Mouse (Mus musculus): ENCODE results near the gene Olfr61. TPM values are rescaled to one million over a fixed set of nuclear protein-coding genes. Genes with fewer than 3 reads are reported as not detected.
"Not testable (repeated sequence)": the region's sequence is repeated elsewhere in the genome, so short reads cannot be mapped to it uniquely, and the experiment has no call there.

The Olfr61 gene
- not detected in 2 replicates for total RNA-seq (2017)

DNA sequence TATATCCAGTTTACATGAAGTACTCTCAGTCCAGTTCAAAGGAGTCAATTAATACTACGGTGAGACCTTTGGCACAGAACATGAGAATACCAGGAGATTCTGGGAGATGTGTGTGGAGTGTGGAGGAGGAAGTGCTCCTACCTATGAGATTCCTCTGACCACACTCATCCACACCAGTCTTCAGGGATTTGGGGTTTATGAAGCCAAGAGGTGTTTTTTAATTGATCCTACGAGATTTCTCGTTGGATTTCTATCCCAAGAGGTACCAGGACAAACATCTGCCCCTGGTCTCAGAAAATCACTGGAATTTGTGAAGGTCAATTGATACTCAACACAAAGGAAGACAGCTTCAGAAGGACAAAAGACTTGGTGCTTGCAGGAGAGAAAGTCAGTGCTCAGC is at the start of gene Olfr61:
Olfr61 (plus strand) TSS at position 301 of the 400 bp plus-strand sequence.
- ATAC-seq (replicated peaks in 1 of 2; ENCODE audit: insufficient read depth in 1 of 2, low FRiP score in 2 of 2, low TSS enrichment in 1 of 2, low read depth in 1 of 2, poor library complexity in 2 of 2, severe bottlenecking in 2 of 2), result not testable (repeated sequence)

DNA sequence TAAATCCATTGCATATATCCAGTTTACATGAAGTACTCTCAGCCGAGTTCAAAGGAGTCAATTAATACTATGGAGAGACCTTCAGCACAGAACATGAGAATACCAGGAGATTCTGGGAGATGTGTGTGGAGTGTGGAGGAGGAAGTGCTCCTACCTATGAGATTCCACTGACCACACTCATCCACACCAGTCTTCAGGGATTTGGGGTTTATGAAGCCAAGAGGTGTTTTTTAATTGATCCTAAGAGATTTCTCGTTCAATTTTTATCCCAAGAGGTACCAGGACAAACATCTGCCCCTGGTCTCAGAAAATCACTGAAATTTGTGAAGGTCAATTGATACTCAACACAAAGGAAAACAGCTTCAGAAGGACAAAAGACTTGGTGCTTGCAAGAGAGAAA is 27.8 kb upstream of the Olfr61 start, which contains the start of gene Olfr46:
Olfr46 (plus strand) TSS at position 301 of the 400 bp plus-strand sequence.
- not testable (repeated sequence) for ATAC-seq (replicated peaks in 1 of 2; ENCODE audit: insufficient read depth in 1 of 2, low FRiP score in 2 of 2, low TSS enrichment in 1 of 2, low read depth in 1 of 2, poor library complexity in 2 of 2, severe bottlenecking in 2 of 2)

DNA sequence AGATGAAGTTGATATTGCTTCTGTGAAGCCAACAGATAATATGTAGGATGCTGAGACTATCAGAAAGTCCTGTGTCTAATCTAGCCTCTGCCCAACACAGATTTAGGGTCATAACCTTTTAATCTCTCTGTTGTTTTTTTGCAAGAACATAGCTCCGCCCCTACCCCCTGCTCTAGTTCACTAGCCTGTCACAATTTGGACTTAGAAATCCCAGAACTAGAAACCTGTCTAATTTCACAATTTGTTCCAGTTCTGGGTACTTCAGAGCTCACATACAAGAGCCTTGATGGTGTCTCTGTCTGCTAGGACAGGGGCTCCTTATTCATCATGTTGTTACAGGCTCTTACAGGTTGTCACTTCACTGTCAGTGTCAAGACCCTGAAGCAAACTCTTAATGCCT is 1.8 kb downstream of the Olfr61 start:
- ATAC-seq (replicated peaks in 1 of 2; ENCODE audit: insufficient read depth in 1 of 2, low FRiP score in 2 of 2, low TSS enrichment in 1 of 2, low read depth in 1 of 2, poor library complexity in 2 of 2, severe bottlenecking in 2 of 2), result no peak

DNA sequence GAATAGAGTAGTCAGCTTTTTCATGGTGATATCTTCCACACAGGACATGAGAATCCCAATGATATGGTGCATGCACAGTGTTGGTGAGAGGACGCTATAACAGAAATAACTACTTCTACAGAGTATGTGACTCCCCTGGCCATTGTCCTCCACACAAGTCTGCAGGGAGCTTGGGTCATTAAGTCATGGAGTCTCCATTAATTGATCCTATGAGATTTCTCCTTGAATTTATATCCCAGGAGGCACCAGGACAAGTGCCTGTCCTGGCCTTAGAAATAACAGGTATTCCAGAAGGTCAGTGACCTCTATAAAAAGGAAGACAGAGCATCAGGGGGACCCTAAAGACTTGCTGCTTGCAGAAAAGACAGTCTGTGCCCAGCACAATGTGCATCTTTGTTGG is 17.4 kb downstream of the Olfr61 start, which contains the start of gene Olfr53:
Olfr53 (plus strand) TSS at position 301 of the 400 bp plus-strand sequence.
- no peak for ATAC-seq (replicated peaks in 1 of 2; ENCODE audit: insufficient read depth in 1 of 2, low FRiP score in 2 of 2, low TSS enrichment in 1 of 2, low read depth in 1 of 2, poor library complexity in 2 of 2, severe bottlenecking in 2 of 2)

DNA sequence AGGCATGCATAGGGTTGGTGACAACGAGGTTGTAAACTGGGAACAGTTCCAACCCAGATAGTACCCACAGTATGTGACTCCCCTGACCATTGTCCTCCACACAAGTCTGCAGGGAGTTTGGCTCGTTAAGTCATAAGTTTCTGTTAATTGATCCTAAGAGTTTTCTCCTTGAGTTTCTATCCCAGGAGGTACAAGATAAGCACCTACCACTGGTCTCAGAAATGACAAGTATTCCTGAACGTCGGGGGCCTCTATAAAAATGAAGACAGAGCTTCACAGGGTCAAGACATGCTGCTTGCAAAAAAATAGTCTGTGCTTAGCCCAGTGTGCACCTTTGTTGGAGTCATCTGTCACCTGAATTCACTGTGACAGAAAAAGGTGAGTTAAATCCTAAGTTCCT is 30.9 kb downstream of the Olfr61 start, which contains the start of gene Olfr539:
Olfr539 (plus strand) TSS at position 301 of the 400 bp plus-strand sequence.
- no peak for ATAC-seq (replicated peaks in 1 of 2; ENCODE audit: insufficient read depth in 1 of 2, low FRiP score in 2 of 2, low TSS enrichment in 1 of 2, low read depth in 1 of 2, poor library complexity in 2 of 2, severe bottlenecking in 2 of 2)

DNA sequence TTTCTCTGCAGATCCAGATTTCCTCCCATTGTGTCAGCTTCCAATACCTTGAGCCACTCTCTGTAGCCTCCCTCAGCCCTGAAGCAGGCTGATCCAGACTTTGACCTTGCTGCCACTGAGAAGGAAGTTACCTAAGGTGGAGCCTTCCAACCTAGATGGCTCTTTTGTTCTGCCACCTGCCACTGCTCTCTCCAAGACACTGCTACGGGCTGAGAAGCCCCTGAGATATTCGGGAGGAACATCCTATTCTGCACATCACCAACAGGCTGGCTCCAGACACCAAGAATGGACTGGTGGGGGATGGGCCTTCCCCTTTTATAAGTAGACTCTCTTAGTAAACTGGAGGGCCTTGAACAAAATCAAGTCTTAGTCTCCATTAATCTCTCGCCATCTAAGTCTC is 41.9 kb downstream of the Olfr61 start:
- not testable (repeated sequence) for ATAC-seq (replicated peaks in 1 of 2; ENCODE audit: insufficient read depth in 1 of 2, low FRiP score in 2 of 2, low TSS enrichment in 1 of 2, low read depth in 1 of 2, poor library complexity in 2 of 2, severe bottlenecking in 2 of 2)

DNA sequence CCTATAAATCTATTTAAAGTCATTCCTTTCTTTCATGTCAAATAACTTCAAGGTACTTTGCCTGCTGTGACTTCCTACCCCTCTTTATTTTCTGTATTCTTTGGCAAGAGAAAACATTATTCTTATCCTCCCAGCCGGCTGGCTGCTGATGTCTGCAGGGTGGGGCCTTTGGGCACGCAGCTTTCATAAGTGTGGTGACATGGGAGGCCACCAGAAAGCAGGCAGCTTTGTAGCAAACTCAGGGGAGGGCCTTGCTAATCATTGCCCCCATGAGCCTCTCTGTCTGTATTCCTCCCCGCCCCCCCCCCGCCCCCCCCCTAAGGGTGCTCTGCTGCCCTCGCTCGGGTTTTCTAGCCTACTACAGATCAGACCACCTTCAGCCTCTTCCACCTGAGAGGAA is 47.1 kb downstream of the Olfr61 start:
- no peak for ATAC-seq (replicated peaks in 1 of 2; ENCODE audit: insufficient read depth in 1 of 2, low FRiP score in 2 of 2, low TSS enrichment in 1 of 2, low read depth in 1 of 2, poor library complexity in 2 of 2, severe bottlenecking in 2 of 2)

DNA sequence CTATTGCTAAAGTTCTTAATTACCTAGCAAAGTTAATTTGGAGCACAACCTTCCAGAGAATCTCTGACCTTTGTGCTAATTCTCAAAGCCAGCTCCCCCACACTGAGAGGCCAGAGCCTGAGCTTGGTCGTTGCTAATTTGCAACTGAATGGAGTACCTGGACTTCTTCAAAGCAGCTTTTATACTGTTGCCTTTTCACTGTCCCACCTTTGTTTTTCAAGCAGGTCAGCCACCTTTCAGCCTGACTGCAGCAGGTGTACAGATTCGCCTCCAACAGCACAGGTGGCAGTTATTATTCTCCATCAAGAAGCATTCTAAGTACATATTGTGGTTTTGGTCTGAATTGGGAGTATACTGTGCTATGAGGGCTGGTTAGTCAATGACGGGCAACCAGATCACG is 50.8 kb downstream of the Olfr61 start:
- not testable (repeated sequence) for ATAC-seq (replicated peaks in 1 of 2; ENCODE audit: insufficient read depth in 1 of 2, low FRiP score in 2 of 2, low TSS enrichment in 1 of 2, low read depth in 1 of 2, poor library complexity in 2 of 2, severe bottlenecking in 2 of 2)

DNA sequence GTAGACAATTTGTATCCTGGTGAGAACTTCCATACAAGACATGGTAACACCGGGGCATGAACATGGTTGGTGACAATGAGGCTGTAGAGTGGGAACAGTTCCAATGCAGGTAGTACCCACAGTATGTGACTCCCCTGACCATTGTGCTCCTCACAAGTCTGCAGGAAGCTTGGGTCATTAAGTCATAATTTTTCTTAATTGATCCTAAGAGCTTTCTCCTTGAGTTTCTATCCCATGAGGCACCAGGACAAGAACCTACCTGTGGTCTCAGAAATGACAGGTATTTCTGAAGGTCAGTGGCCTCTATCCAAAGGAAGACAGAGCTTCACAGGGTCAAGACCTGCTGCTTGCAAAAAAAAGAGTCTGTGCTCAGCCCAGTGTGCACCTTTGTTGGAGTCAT is 52.9 kb downstream of the Olfr61 start, which contains the start of gene Olfr45:
Olfr45 (plus strand) TSS at position 301 of the 400 bp plus-strand sequence.
- ATAC-seq (replicated peaks in 1 of 2; ENCODE audit: insufficient read depth in 1 of 2, low FRiP score in 2 of 2, low TSS enrichment in 1 of 2, low read depth in 1 of 2, poor library complexity in 2 of 2, severe bottlenecking in 2 of 2), result no peak

Other genes with a start within 250 kb of the Olfr61 start
- not detected in 2 replicates for gene Olfr531, start 226.1 kb upstream of the Olfr61 start, total RNA-seq (2017)
- not detected in 2 replicates for gene Olfr532, start 207.3 kb upstream of the Olfr61 start, total RNA-seq (2017)
- gene Olfr533, start 165.6 kb upstream of the Olfr61 start, total RNA-seq (2017), result not detected in 2 replicates
- not detected in 2 replicates for gene Olfr535, start 144.8 kb upstream of the Olfr61 start, total RNA-seq (2017)
- not detected in 2 replicates for gene Olfr536, start 121.6 kb upstream of the Olfr61 start, total RNA-seq (2017)
- not detected in 2 replicates for gene Olfr538, start 61.1 kb upstream of the Olfr61 start, total RNA-seq (2017)
- not detected in 2 replicates for gene Olfr46, start 27.7 kb upstream of the Olfr61 start, total RNA-seq (2017)
- gene Olfr53, start 17.5 kb downstream of the Olfr61 start, total RNA-seq (2017), result not detected in 2 replicates
- not detected in 2 replicates for gene Olfr539, start 31.0 kb downstream of the Olfr61 start, total RNA-seq (2017)
- gene Olfr45, start 53.0 kb downstream of the Olfr61 start, total RNA-seq (2017), result not detected in 2 replicates
- not detected in 2 replicates for gene Olfr541, start 68.3 kb downstream of the Olfr61 start, total RNA-seq (2017)
- gene Cyp2e1, start 134.8 kb downstream of the Olfr61 start, total RNA-seq (2017), result not detected in 2 replicates
- gene Syce1, start 158.9 kb downstream of the Olfr61 start, total RNA-seq (2017), result 0.88 and 1.8 TPM in 2 replicates
- 2.4 and 3.4 TPM in 2 replicates for gene Zfp941, start 193.2 kb downstream of the Olfr61 start, total RNA-seq (2017)
- gene Urah, start 206.0 kb downstream of the Olfr61 start, total RNA-seq (2017), result not detected in 2 replicates
- gene Scgb1c1, start 216.6 kb downstream of the Olfr61 start, total RNA-seq (2017), result not detected in 2 replicates
- not detected in 2 replicates for gene Odf3, start 218.8 kb downstream of the Olfr61 start, total RNA-seq (2017)
- 1.8 and 4.6 TPM in 2 replicates for gene Gm45785, start 227.4 kb downstream of the Olfr61 start, total RNA-seq (2017)
- 49.0 and 66.3 TPM in 2 replicates for gene Ric8a, start 228.0 kb downstream of the Olfr61 start, total RNA-seq (2017)
- gene Bet1l, start 228.6 kb downstream of the Olfr61 start, total RNA-seq (2017), result 28.2 and 36.1 TPM in 2 replicates

Measured in hematopoietic stem cell, adult 5-6 weeks (primary cell).